Mouse (Mus musculus): ENCODE data around the gene Kat2a.
A peak's percentile ranks its signal among the peaks of the same experiment; 100 is the strongest.

- TF ChIP-seq CTCF (IDR thresholded peaks at IDR 0.05; ENCODE audit: low read depth) (peak; percentile 35), EP300 (IDR thresholded peaks at IDR 0.05; ENCODE audit: low read depth) (peak; percentile 70)
Measured at GRCm38 (mm10) chr11:100738066-100738604, 25.9 kb upstream of the Kat2a start, which contains the start of gene Rab5c.

All from liver, embryonic 14.5 days (tissue).